Mouse (Mus musculus): ENCODE data around the gene A530064D06Rik.
"Not testable (repeated sequence)": the region's sequence is repeated elsewhere in the genome, so short reads cannot be mapped to it uniquely, and the experiment has no call there.

The A530064D06Rik gene

GRCm38 (mm10) chr17:48167103-48167502 lies at the start of gene A530064D06Rik:
TSS of gene A530064D06Rik (minus strand) at chr17:48167275.
- in situ Hi-C loops (cut with MboI, MseI) = not testable (repeated sequence)

- in situ Hi-C loops (cut with MboI, MseI) = no loop called here
These were observed 48.4 kb upstream of the A530064D06Rik start for GRCm38 (mm10) chr17:48215429-48215828.

- in situ Hi-C loops (cut with MboI, MseI) = no loop called here
These were observed 46.4 kb upstream of the A530064D06Rik start for GRCm38 (mm10) chr17:48213511-48213910.

- in situ Hi-C loops (cut with MboI, MseI) = no loop called here
These were observed 45.5 kb upstream of the A530064D06Rik start for GRCm38 (mm10) chr17:48212596-48212995.

- in situ Hi-C loops (cut with MboI, MseI) = no loop called here
These were observed 36.0 kb upstream of the A530064D06Rik start for GRCm38 (mm10) chr17:48203086-48203485.

GRCm38 (mm10) chr17:48192366-48192765 lies 25.3 kb upstream of the A530064D06Rik start:
- in situ Hi-C loops (cut with MboI, MseI) = no loop called here

- in situ Hi-C loops (cut with MboI, MseI) = no loop called here
These were observed 18.2 kb upstream of the A530064D06Rik start for GRCm38 (mm10) chr17:48185252-48185651.

GRCm38 (mm10) chr17:48157382-48158076 lies 9.5 kb downstream of the A530064D06Rik start:
- in situ Hi-C loops (cut with MboI, MseI) = no loop called here

- in situ Hi-C loops (cut with MboI, MseI) = no loop called here
These were observed 21.0 kb downstream of the A530064D06Rik start, which contains the start of gene 9830107B12Rik for GRCm38 (mm10) chr17:48146120-48146519. TSS of gene 9830107B12Rik (minus strand) at chr17:48146268.

GRCm38 (mm10) chr17:48132810-48133209 lies 34.3 kb downstream of the A530064D06Rik start:
- in situ Hi-C loops (cut with MboI, MseI) = no loop called here

GRCm38 (mm10) chr17:48120456-48120855 lies 46.6 kb downstream of the A530064D06Rik start:
- in situ Hi-C loops (cut with MboI, MseI) = no loop called here

- in situ Hi-C loops (cut with MboI, MseI) = no loop called here
These were observed 47.4 kb downstream of the A530064D06Rik start for GRCm38 (mm10) chr17:48119656-48120055.

- in situ Hi-C loops (cut with MboI, MseI) = no loop called here
These were observed 48.5 kb downstream of the A530064D06Rik start for GRCm38 (mm10) chr17:48118570-48118969.

GRCm38 (mm10) chr17:48110547-48111287 lies 56.4 kb downstream of the A530064D06Rik start:
- in situ Hi-C loops (cut with MboI, MseI) = no loop called here

GRCm38 (mm10) chr17:48108520-48108919 lies 58.6 kb downstream of the A530064D06Rik start:
- in situ Hi-C loops (cut with MboI, MseI) = no loop called here

GRCm38 (mm10) chr17:48107862-48108261 lies 59.2 kb downstream of the A530064D06Rik start:
- in situ Hi-C loops (cut with MboI, MseI) = no loop called here

- in situ Hi-C loops (cut with MboI, MseI) = no loop called here
These were observed 59.7 kb downstream of the A530064D06Rik start for GRCm38 (mm10) chr17:48107333-48107732.

GRCm38 (mm10) chr17:48100441-48101417 lies 66.3 kb downstream of the A530064D06Rik start:
- in situ Hi-C loops (cut with MboI, MseI) = loop anchor here (5.0 kb wide), 1 partner anchor 308 kb away; no protein-coding TSS in a partner anchor

- in situ Hi-C loops (cut with MboI, MseI) = loop anchor here (5.0 kb wide), 1 partner anchor 172 kb away; no protein-coding TSS in a partner anchor
These were observed 67.8 kb downstream of the A530064D06Rik start for GRCm38 (mm10) chr17:48099312-48099711.

All from T-helper 2 cell (primary cell).